Mouse (Mus musculus) 3T3-L1 (cell line): ENCODE results near the gene Htra2.

Experiments
- DNase-seq: peaks from one replicate; pipeline ENCODE4 v3.0.0-alpha.2; 2015; ENCODE audit warnings: low read depth, low spot score

The Htra2 gene

DNA sequence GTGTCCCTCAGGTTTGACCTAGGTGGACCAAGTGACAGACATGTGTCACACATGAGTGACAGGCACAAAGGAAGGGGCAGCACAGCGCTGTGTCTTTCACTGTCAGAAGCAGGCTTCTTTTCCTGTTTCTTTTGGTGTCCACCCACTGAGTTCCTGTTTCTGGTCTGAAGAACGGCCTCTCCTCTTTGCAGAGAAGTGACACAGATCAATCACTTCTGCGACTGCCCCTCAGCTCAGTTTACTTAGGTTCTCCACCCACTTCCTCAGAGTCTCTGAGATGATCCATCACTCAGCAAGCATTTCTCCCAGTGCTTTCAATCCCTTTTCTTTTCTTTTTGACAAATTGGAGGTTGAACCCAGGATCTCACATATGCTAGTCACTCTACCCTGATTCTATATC is 46.4 kb downstream of the Htra2 start:
- DNase-seq: no peak

- peak; percentile 95 for DNase-seq
Measured at GRCm38 (mm10) chr6:83006114-83006513, 49.0 kb downstream of the Htra2 start.

- no peak for DNase-seq
Measured at GRCm38 (mm10) chr6:83005444-83006011, 49.5 kb downstream of the Htra2 start.

DNA sequence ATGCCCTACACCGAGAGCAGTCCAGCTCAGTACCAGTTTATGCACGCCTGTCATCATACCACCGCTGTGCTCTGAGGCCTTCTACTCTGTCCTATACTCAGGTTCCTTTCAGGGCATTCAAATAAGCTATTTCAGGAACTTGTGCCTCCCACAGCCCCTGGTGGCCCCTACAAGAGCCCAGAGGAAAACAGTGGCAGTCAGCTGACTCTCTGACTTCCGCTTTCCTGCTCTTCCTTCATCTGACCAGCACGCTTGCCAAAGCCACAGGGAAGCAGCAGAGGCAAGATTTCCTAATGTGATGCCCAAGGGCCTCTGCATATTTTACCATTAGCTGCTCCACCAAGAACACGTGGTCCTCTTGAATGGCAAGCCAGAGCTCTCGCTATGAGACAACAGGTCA is 50.2 kb downstream of the Htra2 start:
- DNase-seq: peak; percentile 76

GRCm38 (mm10) chr6:83004309-83004708 is 50.8 kb downstream of the Htra2 start:
- DNase-seq: no peak

- no peak for DNase-seq
Measured at GRCm38 (mm10) chr6:83003850-83004249, 51.2 kb downstream of the Htra2 start.

GRCm38 (mm10) chr6:83003082-83003481 is 52.0 kb downstream of the Htra2 start:
- DNase-seq: no peak
